Mouse (Mus musculus): ENCODE measurements around the gene Rwdd4a.

DNA sequence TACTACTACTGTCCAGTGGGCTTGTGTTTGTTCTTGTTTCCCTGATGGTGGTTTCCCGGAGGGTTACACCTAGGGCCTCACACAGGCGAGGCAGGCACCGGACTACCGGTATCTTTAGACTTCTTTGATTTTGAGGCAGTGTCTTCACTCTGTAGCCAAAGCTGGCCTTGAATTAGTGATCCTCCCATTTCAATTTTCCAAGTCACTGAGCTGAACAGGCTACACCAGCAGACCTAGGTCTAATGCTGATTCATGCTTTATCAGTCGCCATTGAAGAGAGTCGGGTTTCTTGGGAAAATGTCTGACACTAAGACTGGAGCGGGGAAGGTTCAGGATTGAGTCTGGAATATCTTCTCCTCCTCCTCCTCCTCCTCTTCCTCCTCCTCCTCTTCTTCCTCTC is 40.0 kb downstream of the Rwdd4a start:
- TF ChIP-seq CTCF (IDR thresholded peaks at IDR 0.05; ENCODE audit: low read depth, low read length) (no peak), TAL1 (conservative IDR thresholded peaks at IDR 0.05; ENCODE audit: low read depth, low read length) (no peak), GATA1 (IDR thresholded peaks at IDR 0.05; ENCODE audit: borderline replicate concordance, low read length) (no peak), POLR2AphosphoS5 (IDR thresholded peaks at IDR 0.05; ENCODE audit: insufficient replicate concordance, low read depth, low read length) (no peak), GATA2 (IDR thresholded peaks at IDR 0.05; ENCODE audit: borderline replicate concordance, low read depth, low read length) (no peak)
